Mouse (Mus musculus): ENCODE results near the gene Zc3h4.
A peak's percentile ranks its signal among the peaks of the same experiment; 100 is the strongest.

Zc3h4 gene

DNA sequence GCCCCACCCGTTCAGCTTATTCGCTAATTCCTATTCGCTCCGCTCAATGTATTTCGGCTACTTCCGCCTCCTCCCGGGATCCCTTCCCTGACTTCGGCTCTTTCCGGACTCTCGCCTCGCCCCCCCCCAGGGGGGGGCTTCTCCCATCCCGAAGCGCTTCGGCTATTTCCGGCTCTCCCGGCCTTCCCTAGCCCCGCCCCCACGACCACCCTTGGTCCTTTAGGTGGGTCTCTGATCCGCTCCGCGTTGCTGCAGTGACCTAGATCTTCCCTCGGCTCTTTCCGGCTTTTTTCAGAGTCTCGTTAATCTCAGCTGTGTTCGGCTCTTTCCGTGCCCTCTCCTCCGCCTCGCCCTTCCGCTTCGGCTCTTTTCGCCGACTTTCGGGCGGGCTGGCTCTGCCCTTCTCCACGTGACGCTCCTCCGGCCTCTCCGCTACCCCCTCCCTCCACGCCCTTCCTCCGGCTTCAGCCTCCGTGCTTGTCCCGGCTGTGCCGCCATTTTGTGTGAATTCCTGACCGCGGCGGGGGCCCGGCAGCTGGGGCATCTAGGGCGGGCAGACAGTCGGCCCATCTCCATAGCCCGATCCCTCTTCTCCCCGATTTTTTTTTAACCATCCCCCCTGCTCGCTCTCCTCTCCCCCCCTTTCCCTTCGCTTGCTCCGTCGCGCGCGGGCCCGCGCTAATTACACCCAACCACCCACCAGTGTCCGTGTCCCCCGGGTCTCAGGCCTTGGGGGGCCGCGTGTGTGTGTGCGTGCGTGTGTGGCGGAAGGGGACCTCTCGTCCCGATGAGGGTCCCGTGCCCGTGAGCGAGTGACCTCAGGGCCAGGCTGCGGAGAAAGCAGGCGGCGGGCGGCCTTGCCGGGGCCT lies 656 bp upstream of the Zc3h4 start:
- peak; percentile 100 for DNase-seq (ENCODE audit: extremely low spot score)

DNA sequence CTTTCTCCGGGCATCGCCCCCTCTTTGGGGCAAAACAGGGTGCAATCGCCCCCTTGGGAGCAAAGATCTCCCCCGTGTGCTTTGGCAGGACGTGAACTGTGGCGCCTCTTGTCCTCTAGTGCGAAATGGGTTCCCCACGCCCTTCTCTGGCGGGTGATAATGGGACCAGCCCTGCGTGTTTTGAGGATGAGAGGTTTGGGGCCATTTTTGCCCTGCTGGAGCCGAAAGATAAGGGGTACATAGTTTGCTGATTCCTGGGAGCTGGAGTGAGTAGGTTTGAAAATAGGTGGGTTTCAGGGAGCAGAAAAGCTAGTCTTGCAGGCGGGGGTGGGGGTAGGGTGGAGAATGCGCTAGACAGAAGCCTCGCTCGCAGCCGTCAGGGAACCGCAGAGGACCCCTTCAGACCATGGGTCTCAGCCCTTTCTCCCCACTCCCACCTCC lies 1.3 kb downstream of the Zc3h4 start:
- peak; percentile 65 for DNase-seq (ENCODE audit: extremely low spot score)

DNA sequence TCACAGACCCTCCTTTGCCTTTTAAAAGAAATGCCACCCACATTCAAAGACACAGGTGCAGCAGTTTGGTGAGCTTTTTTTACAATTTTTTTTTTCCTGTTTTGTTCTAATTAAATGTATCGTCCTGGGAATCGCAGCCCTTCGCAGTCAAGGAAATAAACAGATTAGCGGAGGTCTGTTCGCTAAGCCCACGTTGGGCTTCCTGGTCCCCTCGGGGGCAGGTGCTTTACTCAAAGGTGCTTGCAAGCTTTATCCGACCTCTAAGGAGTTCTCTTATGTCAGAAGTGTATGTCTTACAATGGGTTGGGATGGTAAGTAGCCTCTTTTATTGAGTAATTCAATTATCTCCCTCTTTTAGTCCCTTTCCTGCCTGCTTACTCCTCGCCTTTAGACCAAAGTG lies 1.7 kb downstream of the Zc3h4 start:
- DNase-seq (ENCODE audit: extremely low spot score), result peak; percentile 25

DNA sequence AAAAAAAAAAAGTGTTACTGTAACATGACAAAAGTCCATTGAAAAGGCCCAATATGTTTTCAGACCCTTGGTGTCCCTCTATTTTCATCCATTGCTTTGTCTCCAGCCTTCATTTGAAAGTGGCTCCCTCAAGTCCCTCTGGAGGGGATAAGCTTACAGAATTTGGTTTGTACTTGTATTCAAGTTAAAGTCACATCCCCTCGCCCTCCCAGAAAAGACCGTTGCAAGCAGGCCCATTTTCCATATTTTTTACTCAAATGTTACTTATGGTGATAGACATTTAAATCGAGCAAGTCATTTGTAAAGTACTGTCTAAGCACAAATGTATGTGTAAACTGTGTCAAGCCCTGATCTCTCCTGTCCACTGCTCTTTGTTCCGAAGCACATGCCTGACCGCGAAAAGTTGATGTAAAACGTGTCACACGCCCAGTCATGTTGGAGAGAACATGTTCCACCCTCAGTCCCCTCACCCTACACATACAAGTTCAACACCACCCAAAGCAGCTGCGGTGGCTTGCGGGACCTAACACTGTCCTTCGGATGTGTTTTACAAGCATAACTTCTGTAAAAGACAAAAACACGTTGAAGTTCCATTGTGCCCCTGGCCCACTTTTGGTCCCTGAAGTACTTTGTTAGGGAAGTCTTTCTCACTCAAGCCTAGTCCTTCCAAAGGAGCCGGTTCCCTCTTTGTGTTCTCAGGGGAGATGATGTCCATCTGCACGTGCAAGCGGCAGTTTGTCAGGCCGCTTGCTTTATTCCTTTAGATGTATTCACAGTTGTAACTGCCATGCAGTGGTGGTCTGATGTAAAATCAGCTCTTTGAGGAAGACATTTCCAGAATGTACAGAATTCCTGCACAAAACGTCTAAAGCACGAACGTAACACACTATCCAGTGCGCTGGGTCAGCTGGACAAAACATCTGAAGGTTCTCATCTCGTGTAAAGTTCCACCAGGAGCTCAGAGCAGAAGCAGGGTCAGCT lies 2.5 kb downstream of the Zc3h4 start:
- DNase-seq (ENCODE audit: extremely low spot score), result peak; percentile 51

DNA sequence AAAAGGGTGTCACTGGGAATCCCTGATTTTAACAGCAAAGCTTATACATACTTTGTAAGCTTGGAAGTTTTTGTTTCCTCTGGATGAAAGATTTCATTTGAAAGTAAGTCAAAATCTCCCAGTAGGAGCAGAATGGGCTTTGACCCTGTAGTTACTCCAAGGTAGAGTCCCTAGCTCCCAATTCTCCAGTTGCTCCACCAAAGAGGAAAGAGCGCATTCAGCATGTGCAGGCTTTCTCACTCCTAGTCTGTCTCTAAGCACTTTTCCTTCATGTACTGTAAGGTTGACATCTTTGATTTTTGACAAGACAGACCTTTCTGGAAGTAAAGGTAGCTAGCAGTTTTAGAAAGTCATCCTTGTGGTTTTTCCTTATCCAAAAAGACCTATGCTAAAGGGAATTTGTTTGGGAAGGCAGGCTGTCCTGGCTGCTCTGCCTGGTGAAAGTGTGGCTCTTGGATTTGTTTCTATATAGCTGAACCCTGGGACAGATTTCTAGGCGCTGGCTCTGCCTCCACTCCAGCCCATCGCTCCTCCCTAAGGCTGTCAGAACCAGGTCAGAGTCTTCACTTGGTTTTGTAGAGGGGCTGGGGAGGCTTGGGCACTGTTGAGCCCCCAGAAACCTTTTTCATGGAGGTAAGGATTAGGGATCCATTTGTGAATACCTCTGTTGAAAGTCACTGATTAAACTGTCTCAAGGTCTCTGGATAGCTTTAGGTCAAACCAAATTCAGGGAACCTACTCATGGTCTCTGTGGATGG lies 3.8 kb downstream of the Zc3h4 start:
- no peak for DNase-seq (ENCODE audit: extremely low spot score)

DNA sequence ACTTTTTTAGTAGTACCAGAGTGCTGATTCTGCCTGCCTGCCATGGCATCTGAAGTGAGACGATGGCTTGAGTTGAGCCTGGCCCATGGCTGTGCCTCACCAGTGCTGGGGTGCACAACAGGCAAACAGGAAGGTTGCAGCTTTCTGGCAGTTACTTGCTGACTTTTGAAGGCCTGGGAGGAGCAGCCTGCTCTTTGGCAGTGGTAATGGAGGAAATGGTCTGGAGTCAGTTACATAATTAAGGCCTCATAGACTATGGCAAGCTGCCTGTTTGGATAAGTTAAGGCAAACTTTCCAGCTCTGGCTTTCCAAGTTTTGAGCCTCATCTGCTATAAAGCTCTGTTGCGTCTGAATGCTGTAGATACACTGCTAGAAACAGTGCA lies 4.4 kb downstream of the Zc3h4 start:
- DNase-seq (ENCODE audit: extremely low spot score), result no peak

DNA sequence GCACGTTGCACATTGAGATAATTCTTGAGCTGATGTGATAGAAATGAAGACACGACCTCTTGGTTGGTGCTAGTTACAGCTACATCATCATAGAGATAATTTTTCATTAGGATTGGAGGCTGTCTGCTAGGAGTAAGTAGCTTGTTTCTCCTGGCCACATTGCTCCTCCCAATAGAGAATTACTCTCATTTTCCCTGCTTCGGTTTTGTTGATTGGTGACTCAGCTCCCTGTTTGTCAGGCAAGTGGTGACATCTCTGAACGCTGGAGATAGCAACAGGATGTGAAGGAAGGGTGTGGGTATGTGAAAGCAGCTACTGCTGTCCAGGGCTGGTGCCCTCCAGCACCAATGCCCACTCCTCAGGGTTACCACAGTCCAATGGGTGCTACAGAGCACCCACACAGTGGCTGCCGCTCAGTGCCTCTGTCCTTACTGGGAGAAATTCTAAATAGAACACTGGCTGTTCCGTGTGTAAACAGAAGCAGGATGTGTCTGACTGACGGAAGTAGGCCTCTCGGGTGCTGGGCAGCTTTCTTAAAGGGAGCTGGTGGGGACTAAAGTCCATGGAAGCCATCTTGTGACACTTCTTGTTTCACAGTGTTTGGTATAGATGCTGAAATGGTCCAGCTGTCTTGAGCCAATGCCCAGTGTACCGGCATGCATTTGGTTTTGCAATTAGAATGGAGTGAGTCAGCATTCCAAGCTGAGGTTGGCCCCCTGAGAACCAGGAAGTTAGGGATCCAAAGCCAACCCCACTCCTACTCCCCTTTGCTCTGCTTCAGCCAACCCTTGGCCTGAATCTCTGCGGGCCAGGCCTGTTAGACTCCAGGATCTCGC lies 5.0 kb downstream of the Zc3h4 start:
- DNase-seq (ENCODE audit: extremely low spot score), result no peak

DNA sequence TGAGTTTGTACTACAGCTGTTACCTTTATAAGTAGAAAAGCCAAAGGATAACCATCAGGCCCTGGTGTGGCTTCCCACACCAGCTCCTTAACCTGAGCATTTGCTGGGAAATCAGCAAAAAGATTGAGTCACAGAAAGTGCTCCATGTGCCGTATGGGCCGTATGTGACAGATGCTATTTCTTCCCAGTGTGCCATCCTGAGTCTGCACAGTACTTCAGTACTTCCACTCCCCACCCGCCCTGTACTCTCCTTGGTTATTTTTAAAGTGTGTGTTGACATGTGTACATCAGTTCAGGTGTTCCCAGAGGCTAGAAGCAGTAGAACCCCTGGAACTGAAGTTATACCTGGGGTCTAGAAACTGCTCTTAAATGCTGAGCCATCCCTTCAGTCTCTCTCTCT lies 6.3 kb downstream of the Zc3h4 start:
- no peak for DNase-seq (ENCODE audit: extremely low spot score)

DNA sequence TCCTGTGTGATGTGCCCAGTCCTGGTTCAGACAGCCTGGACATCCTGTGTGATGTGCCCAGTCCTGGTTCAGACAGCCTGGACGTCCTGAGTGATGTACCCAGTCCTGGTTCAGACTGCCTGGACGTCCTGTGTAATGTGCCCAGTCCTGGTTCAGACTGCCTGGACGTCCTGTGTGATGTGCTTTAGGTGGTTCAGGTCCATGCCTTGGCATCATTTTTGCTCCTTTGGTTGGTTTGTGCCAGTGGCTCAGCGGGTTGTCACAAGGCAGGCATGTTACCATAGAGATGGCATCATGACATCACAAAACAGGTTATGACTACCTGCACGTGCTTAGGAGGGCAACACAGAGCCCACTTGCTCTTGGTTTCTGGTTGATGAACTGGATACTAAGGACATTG lies 10.4 kb downstream of the Zc3h4 start:
- DNase-seq (ENCODE audit: extremely low spot score), result no peak

DNA sequence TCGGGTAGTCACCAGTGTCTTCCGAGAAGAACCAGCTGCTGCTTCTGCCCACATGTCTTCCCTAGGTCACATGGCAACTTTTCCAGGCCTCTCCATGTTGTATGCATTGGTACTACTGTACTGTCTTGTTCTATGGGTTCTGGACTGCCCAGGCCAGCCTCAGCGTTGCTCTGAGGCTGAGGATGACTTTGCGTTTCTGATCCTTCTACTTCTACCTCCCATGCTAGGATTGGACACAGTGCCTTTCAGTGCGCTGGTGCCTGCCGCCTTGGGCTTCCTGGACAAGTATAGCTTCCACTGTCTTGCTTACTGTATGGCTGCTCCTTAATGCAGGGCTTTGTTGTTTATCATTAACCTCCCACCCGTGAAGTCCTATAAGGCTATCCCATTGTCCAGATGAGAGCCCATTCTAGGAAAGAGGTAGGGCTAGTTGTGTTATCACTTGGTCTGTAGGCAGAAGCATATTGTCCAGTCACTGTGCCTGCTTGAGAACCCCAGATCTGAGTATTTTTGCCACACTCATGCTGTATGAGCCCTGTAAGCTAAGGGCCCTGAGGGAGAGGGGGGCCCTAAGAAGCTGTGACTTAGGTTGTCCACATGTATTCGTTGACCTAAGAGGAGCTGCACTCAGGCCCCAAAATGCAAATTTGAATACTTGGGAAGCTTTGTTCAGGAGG lies 11.6 kb downstream of the Zc3h4 start:
- no peak for DNase-seq (ENCODE audit: extremely low spot score)

DNA sequence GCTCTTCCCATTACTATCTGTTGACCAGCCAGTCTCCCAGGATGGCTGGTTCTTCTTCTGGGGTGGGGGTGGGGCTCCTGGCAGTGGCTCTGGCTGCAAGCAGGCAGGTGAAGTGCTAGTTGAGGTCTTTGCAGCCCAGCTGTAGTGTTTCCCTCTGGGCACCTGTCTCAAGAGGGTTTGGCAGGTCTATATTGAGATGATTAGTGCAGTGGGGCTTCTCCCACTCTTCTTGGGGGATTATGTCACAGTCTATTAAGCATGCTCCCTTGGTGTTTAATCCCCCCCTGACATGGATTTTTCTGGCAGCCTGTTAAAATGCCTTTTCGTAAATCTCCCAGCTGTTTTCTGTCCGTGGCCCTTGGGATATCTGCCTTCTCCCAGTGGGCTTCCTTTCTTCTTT lies 12.2 kb downstream of the Zc3h4 start:
- no peak for DNase-seq (ENCODE audit: extremely low spot score)

DNA sequence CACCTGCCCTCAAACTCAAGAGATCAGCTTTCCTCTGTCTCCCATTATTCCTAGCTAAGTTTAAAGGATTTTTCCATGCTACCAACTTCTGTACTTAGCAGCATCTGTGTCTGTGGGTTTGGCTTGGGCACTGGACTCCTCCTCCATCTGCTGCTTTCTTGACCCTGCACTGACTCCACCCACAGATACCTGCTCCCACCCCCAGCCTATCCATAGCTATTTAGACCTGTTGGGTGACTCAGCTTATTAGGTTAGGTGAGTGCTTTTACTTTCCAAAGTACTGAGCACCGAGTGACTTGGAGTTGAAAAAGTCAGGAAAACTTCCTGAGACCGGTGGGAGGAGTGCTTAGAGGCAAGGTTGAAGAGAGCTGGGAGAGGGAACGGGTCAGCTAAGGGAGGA lies 14.7 kb downstream of the Zc3h4 start:
- no peak for DNase-seq (ENCODE audit: extremely low spot score)

DNA sequence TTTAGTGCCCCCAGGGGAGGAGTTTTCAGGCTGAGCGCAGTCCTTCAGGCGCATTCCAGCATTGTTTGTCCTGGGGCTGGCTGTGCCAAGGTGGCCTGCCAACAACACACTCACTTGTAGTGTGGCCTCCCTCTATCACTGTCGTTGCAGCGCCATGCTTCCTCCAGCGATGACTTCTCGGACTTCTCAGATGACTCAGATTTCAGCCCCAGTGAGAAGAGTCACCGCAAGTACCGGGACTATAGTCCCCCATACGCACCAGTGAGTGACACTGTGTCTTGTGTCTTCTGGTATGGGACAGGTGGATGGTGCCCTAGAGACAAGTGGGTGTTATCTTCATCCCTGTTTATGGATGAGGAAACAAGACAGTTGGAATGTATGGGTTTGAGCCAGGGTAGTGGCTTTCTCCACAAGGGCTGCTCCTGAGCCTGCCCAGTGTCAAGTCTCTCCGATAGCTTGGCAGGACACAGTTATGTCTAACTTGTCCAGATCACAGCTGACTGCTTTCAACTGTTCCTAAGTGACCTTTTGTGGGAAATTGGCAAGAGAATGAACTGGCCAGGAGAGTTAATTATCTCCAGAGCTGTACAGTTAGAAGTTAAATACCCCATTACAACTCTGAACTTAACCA lies 16.5 kb downstream of the Zc3h4 start:
- no peak for DNase-seq (ENCODE audit: extremely low spot score)

DNA sequence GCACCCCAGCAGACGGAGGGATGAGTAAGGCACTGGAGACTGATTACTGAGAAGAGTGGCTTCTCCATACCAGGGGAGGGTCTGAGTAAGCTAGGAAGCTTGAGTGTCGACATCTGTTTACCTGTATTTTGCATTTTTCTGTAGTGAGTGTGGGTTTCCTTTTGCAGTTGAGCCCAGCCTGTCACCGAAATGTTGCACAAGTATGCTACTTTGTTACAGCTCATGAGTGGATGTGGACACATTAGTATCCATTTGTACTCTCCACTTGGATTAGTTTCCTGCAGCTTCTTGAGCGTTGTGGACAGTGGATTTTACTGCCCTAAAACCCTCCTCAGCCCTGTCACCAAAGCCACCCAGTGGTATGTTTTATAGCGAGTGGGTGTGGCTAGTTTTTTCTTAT lies 18.0 kb downstream of the Zc3h4 start:
- DNase-seq (ENCODE audit: extremely low spot score), result no peak

DNA sequence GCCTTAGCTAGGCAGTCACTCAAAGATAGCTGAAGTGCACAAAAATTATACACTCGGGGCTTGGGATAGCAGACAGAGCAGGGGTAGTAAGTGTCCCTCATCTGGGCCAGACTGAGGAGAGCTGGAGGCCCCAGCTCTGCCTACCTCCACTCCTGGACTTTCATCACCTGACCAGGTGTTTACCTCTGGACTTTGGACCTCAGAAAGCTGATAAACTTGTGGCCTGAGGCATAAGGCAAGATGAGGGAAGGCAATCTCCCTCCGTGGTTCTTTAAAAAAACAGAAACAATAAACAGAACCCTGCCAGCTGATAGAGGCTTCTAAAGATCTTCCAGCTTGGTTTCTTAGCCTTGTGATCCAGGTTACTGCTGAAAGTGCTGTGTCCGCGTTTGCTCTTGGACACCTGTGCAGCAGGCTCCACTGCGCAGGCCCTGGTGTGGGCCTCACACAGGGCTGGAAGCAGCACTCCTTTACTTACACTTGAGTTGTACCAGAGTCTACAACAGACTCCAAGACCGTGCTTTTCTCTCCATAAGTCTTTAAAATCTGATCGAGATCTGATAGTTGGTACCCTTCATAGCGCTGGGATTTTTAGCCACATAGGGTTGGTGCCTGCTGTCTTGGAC lies 19.9 kb downstream of the Zc3h4 start:
- DNase-seq (ENCODE audit: extremely low spot score), result no peak

DNA sequence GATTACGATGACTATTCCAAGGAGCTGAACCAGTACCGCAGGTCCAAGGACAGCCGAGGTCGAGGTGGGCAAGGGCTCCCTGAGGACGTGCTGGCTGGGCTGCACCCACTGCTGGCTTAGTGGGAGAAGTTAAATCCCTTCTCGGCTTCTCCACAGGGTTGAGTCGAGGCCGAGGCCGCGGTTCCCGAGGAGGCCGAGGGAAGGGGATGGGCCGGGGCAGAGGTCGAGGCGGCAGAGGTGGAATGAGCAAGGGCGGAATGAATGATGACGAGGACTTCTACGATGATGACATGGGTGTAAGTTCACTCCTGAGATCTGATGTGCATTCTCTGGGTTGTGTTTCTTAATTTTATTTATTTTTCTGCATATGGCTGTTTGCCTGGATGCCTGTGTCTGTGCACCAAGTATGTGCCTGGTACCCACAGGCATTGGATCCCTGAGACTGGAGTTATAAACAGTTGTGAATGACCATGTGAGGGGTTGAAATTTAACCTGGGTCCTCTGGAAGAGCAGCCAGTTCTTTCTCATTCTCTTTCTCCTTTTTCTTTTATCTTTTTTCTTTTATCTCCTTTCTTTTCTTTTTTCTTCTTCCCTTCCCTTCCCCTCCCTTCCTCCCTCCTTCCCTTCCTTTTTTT lies 21.6 kb downstream of the Zc3h4 start:
- DNase-seq (ENCODE audit: extremely low spot score), result no peak

DNA sequence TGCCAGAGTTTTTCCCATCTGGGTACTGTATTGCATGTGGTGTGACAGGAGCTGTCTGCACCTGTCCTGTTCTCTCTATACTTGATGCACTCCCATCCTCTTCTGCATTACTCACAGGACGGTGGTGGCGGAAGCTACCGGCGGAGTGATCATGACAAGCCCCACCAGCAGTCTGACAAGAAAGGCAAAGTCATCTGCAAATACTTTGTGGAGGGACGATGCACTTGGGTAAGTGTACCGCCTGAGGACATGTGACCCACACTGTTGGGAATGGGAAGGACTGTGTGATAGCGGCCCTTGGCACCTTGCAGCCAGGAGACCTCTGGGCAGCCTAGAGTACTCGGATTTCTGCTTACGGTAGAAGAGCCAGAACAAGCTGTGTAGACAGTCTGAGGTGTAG lies 23.0 kb downstream of the Zc3h4 start:
- DNase-seq (ENCODE audit: extremely low spot score), result no peak

DNA sequence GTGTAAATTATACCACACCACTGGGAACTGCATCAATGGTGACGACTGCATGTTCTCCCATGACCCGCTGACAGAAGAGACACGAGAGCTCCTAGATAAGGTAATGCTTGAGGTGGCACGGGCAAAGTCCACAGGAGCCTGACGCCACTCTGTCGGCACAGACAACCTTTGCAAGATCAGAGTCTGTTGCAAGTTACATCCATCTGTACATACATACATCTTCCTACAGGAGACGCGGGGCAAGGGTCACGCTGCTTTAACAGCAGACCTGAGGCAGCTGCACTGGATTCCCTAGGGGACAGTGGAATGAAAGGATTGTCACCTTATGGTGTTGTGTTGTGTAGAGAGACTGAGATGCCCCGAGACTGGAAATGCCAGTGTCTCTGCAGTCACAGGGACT lies 25.0 kb downstream of the Zc3h4 start:
- no peak for DNase-seq (ENCODE audit: extremely low spot score)

DNA sequence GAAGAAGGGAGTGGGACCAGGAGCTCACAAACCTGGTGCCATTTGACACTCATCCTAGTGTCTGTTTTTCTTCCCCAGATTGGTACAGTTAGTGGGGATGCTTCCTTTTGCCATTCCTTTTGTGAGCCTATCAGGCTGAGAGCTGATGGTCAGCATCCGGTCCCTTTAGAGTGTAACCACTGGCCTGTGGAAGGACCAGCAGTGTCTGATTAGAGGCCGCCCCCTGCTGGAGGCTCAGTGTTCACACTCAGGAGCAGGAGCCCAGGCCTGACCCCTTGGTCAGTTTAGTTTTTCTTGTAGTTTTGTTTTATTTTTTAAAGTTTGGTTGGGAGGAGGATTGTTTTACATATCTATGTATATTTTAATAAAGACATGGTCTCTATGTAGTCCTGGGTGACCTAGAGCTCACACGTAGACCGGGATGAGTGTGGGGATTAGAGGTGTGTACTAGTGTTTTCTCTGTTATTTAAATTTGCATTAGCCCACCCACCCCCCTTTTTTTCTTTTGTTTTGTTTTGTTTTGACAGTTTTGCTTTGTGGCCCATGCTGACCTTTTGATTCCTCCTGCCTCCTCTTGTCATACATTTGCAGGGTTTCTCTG lies 25.5 kb downstream of the Zc3h4 start:
- peak; percentile 51 for DNase-seq (ENCODE audit: extremely low spot score)
